7 mouse cellular contexts compared by ENCODE assay signal in genomic region chr7:144469181-144469641, GRCm38 (mm10). TPM values are rescaled to one million over a fixed set of nuclear protein-coding genes. Genes with fewer than 3 reads are reported as not detected.
DNase-seq lines count a peak whose midpoint lies in the region; ATAC-seq and TF ChIP-seq lines count a peak whose summit lies in the region.

No protein-coding gene starts in this region.

- peak overlapping the region; percentile 85 for H3K9ac ChIP-seq in ES-Bruce4 (ENCODE audit: low read depth, poor library complexity, severe bottlenecking)
- H3K9ac ChIP-seq in forebrain, postnatal 0 days: peak overlapping the region; percentile 92

- peak; percentile 23 for DNase-seq in ZHBTc4 (ENCODE audit: low read depth, low spot score)
- DNase-seq in forebrain, postnatal 0 days: no peak
- DNase-seq in kidney, adult 9 months: peak; percentile 72
- DNase-seq in lung, postnatal 10 days: peak; percentile 70
- peak; percentile 63 for DNase-seq in yolk sac, embryonic 10.5 days (ENCODE audit: low spot score)

- 25% methylated on average over 4 of the region's 4 CpGs for WGBS in forebrain, postnatal 0 days

- no peak for TF ChIP-seq POLR2A in ES-Bruce4 (IDR thresholded peaks at IDR 0.05; ENCODE audit: insufficient read depth, low read length)

- no peaks in the 10 kb centered on the region for H3K9me3 ChIP-seq in ES-Bruce4 (replicated peaks; ENCODE audit: control insufficient read depth, insufficient read depth, low read length, poor library complexity, severe bottlenecking)
- H3K9me3 ChIP-seq in forebrain, postnatal 0 days (ENCODE audit: low read length): no peaks in the 10 kb centered on the region

- no peak for TF ChIP-seq CTCF in ES-Bruce4 (IDR thresholded peaks at IDR 0.05; ENCODE audit: low read depth, low read length)
- no peak; the same call in 1 of the 2 replicates for TF ChIP-seq CTCF in forebrain, postnatal 0 days (IDR thresholded peaks at IDR 0.05; ENCODE audit: low read depth)

- no peak for ATAC-seq in forebrain, postnatal 0 days
- ATAC-seq in granulocyte monocyte progenitor cell, adult 5-6 weeks (replicated peaks; ENCODE audit: poor library complexity, severe bottlenecking): no peak

- H3K27ac ChIP-seq in ES-Bruce4 (ENCODE audit: insufficient read depth, low read length): no peak overlapping the region
- no peak overlapping the region for H3K27ac ChIP-seq in forebrain, postnatal 0 days (ENCODE audit: low read depth, low read length)

- H3K4me2 ChIP-seq in forebrain, postnatal 0 days (ENCODE audit: low read depth): peak overlapping the region; percentile 85

- peaks cover 2% of the 10 kb centered on the region; the same call in 1 of the 2 replicates for H3K36me3 ChIP-seq in ES-Bruce4 (ENCODE audit: control insufficient read depth, insufficient read depth, low read length, poor library complexity, severe bottlenecking)
- peaks cover 16% of the 10 kb centered on the region for H3K36me3 ChIP-seq in forebrain, postnatal 0 days (ENCODE audit: insufficient read depth)

- peak overlapping the region; percentile 84; the same call in 1 of the 2 replicates for H3K4me3 ChIP-seq in ES-Bruce4 (ENCODE audit: low read depth, low read length)
- H3K4me3 ChIP-seq in forebrain, postnatal 0 days (ENCODE audit: low read depth, low read length): peak overlapping the region; percentile 84

- TF ChIP-seq EP300 in ES-Bruce4 (IDR thresholded peaks at IDR 0.05; ENCODE audit: insufficient read depth, low read depth, low read length): no peak

- peaks cover 4% of the 10 kb centered on the region for H3K4me1 ChIP-seq in ES-Bruce4 (ENCODE audit: control insufficient read depth, insufficient read depth, low read length)
- H3K4me1 ChIP-seq in forebrain, postnatal 0 days (ENCODE audit: insufficient read depth): 0 out of 2 replicates have a peak, but pooled peaks cover 7% of the 10 kb centered on the region

- no peaks in the 10 kb centered on the region for H3K27me3 ChIP-seq in ES-Bruce4 (ENCODE audit: control insufficient read depth, insufficient read depth, low read length, poor library complexity, severe bottlenecking)
- no peaks in the 10 kb centered on the region for H3K27me3 ChIP-seq in forebrain, postnatal 0 days (ENCODE audit: insufficient read depth, low read length)

RNA-seq across cellular contexts. Expression of gene Cttn, which starts 1.6 kb away (rescaled TPM):
- 162 and 185 TPM in 2 replicates for polyA plus RNA-seq in ES-Bruce4 (2011; ENCODE audit: insufficient read depth, insufficient read length, low read depth, missing spikeins)
- 109 and 132 TPM in 2 replicates for total RNA-seq in forebrain, postnatal 0 days (2014; rRNA removed)
- polyA plus RNA-seq in forebrain, postnatal 0 days (2015; fragmentation: Nextera tagmentation; extraction: Ambion mirVana): 143 and 164 TPM in 2 replicates
- 1.5 and 2.4 TPM in 2 replicates for total RNA-seq in granulocyte monocyte progenitor cell, adult 5-6 weeks (2014; fragmentation: Nextera tagmentation)
- 2.3 and 6.8 TPM in 2 replicates for total RNA-seq in granulocyte monocyte progenitor cell, adult 5-6 weeks (2017)

Comparison
In these comparisons a context has a peak if more than half of its experiments do, and no peak if none do; other contexts are left out.
1. RNA of gene Cttn, which starts 1.6 kb away (total RNA-seq): 109 to 132 TPM in forebrain, postnatal 0 days; 1.5 to 6.8 TPM in granulocyte monocyte progenitor cell, adult 5-6 weeks; every median in the first group is over 10 times any median in the second.